Comparison of ENCODE assay signal across 9 mouse cellular contexts in the genomic region with DNA sequence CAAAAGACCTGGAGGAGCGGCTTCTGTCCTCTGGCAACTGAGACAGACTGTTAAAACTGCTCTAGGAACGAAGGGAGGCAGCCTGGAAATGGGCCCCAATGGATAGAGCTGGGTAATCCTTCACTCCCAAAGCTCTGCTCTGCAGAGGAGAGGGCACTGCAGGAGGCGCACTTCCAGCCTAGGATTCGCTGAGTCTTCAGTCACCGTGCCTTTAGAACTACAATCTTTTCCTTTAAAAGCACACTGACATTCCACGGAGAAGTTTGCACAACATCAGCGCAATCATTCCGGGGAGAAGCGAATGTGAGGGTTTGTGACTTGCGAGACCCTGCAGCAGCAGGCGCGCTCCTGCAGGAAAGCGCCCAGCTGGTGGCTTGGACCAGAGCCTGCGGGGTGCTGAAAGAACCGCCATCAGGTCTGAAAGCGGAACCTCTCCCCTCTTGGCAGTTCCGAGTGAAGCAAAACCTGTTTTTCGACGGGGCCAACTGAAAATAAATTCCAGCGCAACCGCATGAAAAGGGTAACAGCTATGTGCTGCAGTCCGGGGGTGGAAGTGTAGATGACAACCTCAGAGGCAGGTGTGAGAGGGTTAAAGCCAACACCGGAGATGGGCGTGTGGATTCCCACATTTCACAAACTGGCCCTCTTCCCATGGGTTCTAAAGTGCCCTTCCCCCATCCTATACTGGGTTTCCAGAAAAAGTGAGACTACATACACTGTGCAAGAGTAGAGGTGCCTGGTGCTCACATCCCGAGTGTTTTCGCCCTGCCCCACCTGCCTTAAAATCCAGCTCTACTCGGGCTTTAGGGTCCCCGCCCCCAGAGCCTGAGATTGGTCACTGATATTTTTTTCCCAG. TPM values are rescaled to one million over a fixed set of nuclear protein-coding genes. Genes with fewer than 3 reads are reported as not detected.
DNase-seq lines count a peak whose midpoint lies in the region; ATAC-seq lines count a peak whose summit lies in the region.
"Had no signal": no experiment of that assay in that cellular context is flagged by ENCODE, and none has a peak within 500 bp of the region (broad histone marks: within the 10 kb centered on the region; RNA-seq: fewer than 3 reads in every experiment).

No protein-coding gene starts in this region.

- H3K4me1 ChIP-seq in intestine, embryonic 14.5 days (replicated peaks; ENCODE audit: control insufficient read depth, insufficient read depth, low read length), result peaks cover 6% of the 10 kb centered on the region; the same call in 1 of the 2 replicates
- H3K4me1 ChIP-seq in limb, embryonic 10.5 days, result peaks cover 49% of the 10 kb centered on the region
- peaks cover 44% of the 10 kb centered on the region for H3K4me1 ChIP-seq in midbrain, embryonic 10.5 days

- no peak overlapping the region for H3K27ac ChIP-seq in intestine, embryonic 14.5 days (ENCODE audit: low read depth)
- peak overlapping the region; percentile 42 for H3K27ac ChIP-seq in limb, embryonic 10.5 days
- H3K27ac ChIP-seq in midbrain, embryonic 10.5 days (replicated peaks), result 0 out of 2 replicates have a peak overlapping the region, but pooled peaks have one; percentile 33

- WGBS in intestine, embryonic 14.5 days, result under 1% methylated on average over 28 of the region's 28 CpGs
- under 1% methylated on average over 28 of the region's 28 CpGs for WGBS in limb, embryonic 10.5 days
- WGBS in midbrain, embryonic 10.5 days, result under 1% methylated on average over 28 of the region's 28 CpGs

- ATAC-seq in intestine, embryonic 14.5 days (replicated peaks; ENCODE audit: low FRiP score, low TSS enrichment, low read depth), result no peak

- no peaks in the 10 kb centered on the region for H3K9me3 ChIP-seq in intestine, embryonic 14.5 days (ENCODE audit: control insufficient read depth, low read length)
- H3K9me3 ChIP-seq in limb, embryonic 10.5 days (replicated peaks), result no peaks in the 10 kb centered on the region
- H3K9me3 ChIP-seq in midbrain, embryonic 10.5 days (replicated peaks), result no peaks in the 10 kb centered on the region

- intact Hi-C loops in gastrocnemius, postnatal 36 days (cut with DNase I), result no loop called here

- peak overlapping the region; percentile 42 for H3K9ac ChIP-seq in intestine, embryonic 14.5 days (ENCODE audit: low read length)

- peak; percentile 16 for DNase-seq in gastrocnemius, postnatal 10 days
- no peak for DNase-seq in gastrocnemius, postnatal 36 days
- peak; percentile 45 for DNase-seq in cerebellum, adult 8-10 months
- peak; percentile 28 to 66 for DNase-seq in frontal cortex, adult 2 months (ENCODE audit: extremely low spot score in 1 of 2, low spot score in 1 of 2)
- DNase-seq in intestine, embryonic 14.5 days (ENCODE audit: low spot score), result peak; percentile 79
- DNase-seq in limb, embryonic 10.5 days (ENCODE audit: low spot score), result peak; percentile 55
- DNase-seq in midbrain, embryonic 10.5 days (ENCODE audit: low spot score), result peak; percentile 46
- peak; percentile 53 to 56 for DNase-seq in spleen, postnatal 36 days (ENCODE audit: low spot score in 2 of 2)

- H3K4me2 ChIP-seq in intestine, embryonic 14.5 days (ENCODE audit: low read length), result peak overlapping the region; percentile 94

- H3K27me3 ChIP-seq in intestine, embryonic 14.5 days (replicated peaks; ENCODE audit: control insufficient read depth, insufficient read depth, low read length), result peaks cover 5% of the 10 kb centered on the region; the same call in 1 of the 2 replicates
- peaks cover 14% of the 10 kb centered on the region; the same call in 1 of the 2 replicates for H3K27me3 ChIP-seq in limb, embryonic 10.5 days (ENCODE audit: low read depth, poor library complexity, severe bottlenecking)
- peaks cover 35% of the 10 kb centered on the region for H3K27me3 ChIP-seq in midbrain, embryonic 10.5 days (ENCODE audit: low read depth, poor library complexity, severe bottlenecking)

- peak overlapping the region; percentile 68 for H3K4me3 ChIP-seq in intestine, embryonic 14.5 days (ENCODE audit: low read depth, low read length)
- H3K4me3 ChIP-seq in limb, embryonic 10.5 days, result peak overlapping the region; percentile 62
- peak overlapping the region; percentile 60 for H3K4me3 ChIP-seq in midbrain, embryonic 10.5 days

- no peaks in the 10 kb centered on the region for H3K36me3 ChIP-seq in intestine, embryonic 14.5 days (ENCODE audit: control insufficient read depth, insufficient read depth, low read length)
- no peaks in the 10 kb centered on the region for H3K36me3 ChIP-seq in limb, embryonic 10.5 days
- no peaks in the 10 kb centered on the region for H3K36me3 ChIP-seq in midbrain, embryonic 10.5 days
- H3K36me3 ChIP-seq: G1E had no signal

RNA-seq across cellular contexts. Expression of a gene that starts 3.4 kb away (rescaled TPM):
- total RNA-seq in gastrocnemius, postnatal 10 days (2021), result 1 to 10 TPM; 2.5 to 3.9 TPM
- total RNA-seq in gastrocnemius, postnatal 36 days (2021), result 1 to 10 TPM in 1 of 2 experiments, under 1 TPM in 1; 0.82 to 1.1 TPM
- 39.3 and 65.1 TPM in 2 replicates for polyA plus RNA-seq in frontal cortex, adult 2 months (2012; rRNA removed)
- 43.9 and 47.0 TPM in 2 replicates for polyA plus RNA-seq in intestine, embryonic 14.5 days (2014; fragmentation: Nextera tagmentation; extraction: Ambion mirVana)
- 3.6 and 4.0 TPM in 2 replicates for polyA plus RNA-seq in limb, embryonic 10.5 days (2016; fragmentation: Nextera tagmentation; extraction: Ambion mirVana)
- 10.4 and 19.2 TPM in 2 replicates for polyA plus RNA-seq in midbrain, embryonic 10.5 days (2016; fragmentation: Nextera tagmentation; extraction: Ambion mirVana)
- polyA plus RNA-seq: G1E had no signal

Comparison
In these comparisons a context has a peak if more than half of its experiments do, and no peak if none do; other contexts are left out.
1. DNase-seq: peak in gastrocnemius, postnatal 10 days (single experiment), cerebellum, adult 8-10 months (single experiment), frontal cortex, adult 2 months (2 of 2), intestine, embryonic 14.5 days (single experiment), limb, embryonic 10.5 days (single experiment), midbrain, embryonic 10.5 days (single experiment) and spleen, postnatal 36 days (2 of 2); none in gastrocnemius, postnatal 36 days (0 of 2).
2. Peak in every context shown above with its lines, with median percentiles within 50 percentile points of each other: H3K4me3 ChIP-seq.